Mouse (Mus musculus) testis, adult 2 months (tissue): ENCODE results near the gene Nr1h3.

Source experiments
- CTCF ChIP-seq: fragments of 200-500 bp; IDR thresholded peaks from 2 replicates; pipeline ENCODE4 v1.5.1; 2012; ENCODE audit warnings: low read depth, mild to moderate bottlenecking, inconsistent platforms, low read length, moderate library complexity; ENCODE audit not compliant: control insufficient read depth, insufficient read depth, insufficient replicate concordance
- POLR2A ChIP-seq: fragments of 200-500 bp; IDR thresholded peaks from 2 replicates; pipeline ENCODE4 v1.6.1; 2012; ENCODE audit warnings: low read depth, mild to moderate bottlenecking, inconsistent platforms, low read length, moderate library complexity; ENCODE audit not compliant: control insufficient read depth

DNA sequence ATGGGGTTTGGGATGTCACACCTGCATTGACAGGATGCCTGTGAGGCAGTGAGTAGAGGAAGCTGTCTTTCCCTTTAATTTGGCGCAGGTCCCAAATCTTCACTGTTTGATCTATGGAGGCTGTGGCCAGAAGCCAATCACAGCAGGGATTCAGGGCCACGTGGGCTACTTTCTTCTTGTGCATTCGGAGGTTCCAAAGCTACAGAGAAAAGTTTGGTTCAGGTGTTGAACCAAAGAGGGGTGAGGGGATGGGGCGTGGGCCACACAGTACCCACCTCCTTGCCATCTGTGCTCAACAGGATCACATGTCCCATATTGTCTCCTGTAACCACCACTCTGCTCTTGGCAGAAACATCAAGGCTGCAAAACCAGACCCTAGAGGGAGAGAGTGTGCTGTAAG lies 14.4 kb upstream of the Nr1h3 start:
- no peak for TF ChIP-seq POLR2A
- no peak for TF ChIP-seq CTCF
